Mouse (Mus musculus) liver, embryonic 11.5 days (tissue): Measurements from ENCODE around the gene Yy1. TPM values are rescaled to one million over a fixed set of nuclear protein-coding genes. Genes with fewer than 3 reads are reported as not detected.

Experiments used
- ATAC-seq: fragments of 200-750 bp; cut with Nextera tagmentation; replicated peaks from 2 replicates; pipeline ENCODE4 v1.8.0; 2017; ENCODE audit warnings: moderate number of reproducible peaks, mild to moderate bottlenecking, moderate TSS enrichment, moderate library complexity; ENCODE audit not compliant: low FRiP score
- DNase-seq: peaks from one replicate; pipeline ENCODE4 v3.0.0-alpha.2; 2017; ENCODE audit warnings: low spot score
- H3K27ac ChIP-seq: fragments of 300-500 bp; sonication (generic); 2 replicates; pipeline ENCODE4 v1.5.1; 2014; ENCODE audit warnings: mild to moderate bottlenecking, low read depth, low read length, control low read depth
- H3K27me3 ChIP-seq: fragments of 300-500 bp; sonication (generic); replicated peaks from 2 replicates; pipeline ENCODE4 v1.6.1; 2014; ENCODE audit warnings: low read length, mixed read lengths; ENCODE audit not compliant: control insufficient read depth, insufficient read depth
- H3K36me3 ChIP-seq: fragments of 300-500 bp; sonication (generic); 2 replicates; pipeline ENCODE4 v1.6.1; 2014; ENCODE audit warnings: mild to moderate bottlenecking, low read length, moderate library complexity, mixed read lengths; ENCODE audit not compliant: control insufficient read depth, insufficient read depth
- H3K4me1 ChIP-seq: fragments of 300-500 bp; sonication (generic); replicated peaks from 2 replicates; pipeline ENCODE4 v1.6.1; 2014; ENCODE audit warnings: low read length, mixed read lengths; ENCODE audit not compliant: control insufficient read depth, insufficient read depth
- H3K4me2 ChIP-seq: fragments of 300-500 bp; sonication (generic); 2 replicates; pipeline ENCODE4 v1.6.1; 2014; ENCODE audit warnings: mild to moderate bottlenecking, control low read depth, moderate library complexity
- H3K4me3 ChIP-seq: fragments of 300-500 bp; sonication (generic); 2 replicates; pipeline ENCODE4 v1.5.1; 2014; ENCODE audit warnings: low read depth, low read length, control low read depth
- H3K9ac ChIP-seq: fragments of 300-500 bp; sonication (generic); 2 replicates; pipeline ENCODE4 v1.6.1; 2014; ENCODE audit warnings: low read depth, low read length, control low read depth
- H3K9me3 ChIP-seq: fragments of 300-500 bp; sonication (generic); 2 replicates; pipeline ENCODE4 v1.6.1; 2016; ENCODE audit warnings: low read length, inconsistent platforms, mixed read lengths; ENCODE audit not compliant: control insufficient read depth
- WGBS: fragments of 180-500 bp; shearing (Covaris S2); extraction: QIAGEN DNeasy Blood & Tissue Kit; methylation state at CpG from one replicate; pipeline ENCODE4 v1.1.7; 2014; 5-methylcytosine and 5-hydroxymethylcytosine counted together
- polyA plus RNA-seq: library from polyadenylated mRNA; unstranded; fragments of >200 nt; fragmentation: Nextera tagmentation; extraction: Ambion mirVana; gene quantifications from 2 replicates; pipeline ENCODE4 v1.2.1, GENCODE M21; 2014

Yy1 gene
- polyA plus RNA-seq, 1 experiment from 2014 or later = 19.2 TPM

DNA sequence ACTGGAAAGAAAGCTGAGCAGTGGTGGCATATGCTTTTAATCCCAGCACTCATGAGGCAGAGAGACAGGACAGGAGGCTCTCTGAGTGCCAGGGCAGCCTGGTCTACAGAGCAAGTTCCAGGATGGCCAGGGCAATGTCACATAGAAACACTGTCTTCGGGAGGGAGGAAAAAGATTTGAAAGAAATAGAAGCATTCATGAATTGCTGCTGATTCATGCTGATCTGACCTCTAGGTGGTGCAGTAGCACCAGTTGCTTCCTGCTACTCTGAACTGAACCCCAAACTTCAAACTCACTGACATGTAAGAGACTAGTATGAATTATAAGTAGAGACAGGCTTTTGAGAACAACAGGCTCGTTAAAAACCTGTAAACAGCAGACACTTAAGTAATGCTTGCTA, 18.4 kb downstream of the Yy1 start:
- DNase-seq (no peak), ATAC-seq (0 out of 2 replicates have a peak, but pooled peaks have one; percentile 42)
- no peak overlapping the region for H3K4me2 ChIP-seq
- no peak overlapping the region for H3K9ac ChIP-seq
- H3K4me1 ChIP-seq = peaks cover 19% of the 10 kb centered on the region
- WGBS = 60% methylated on average over 2 of the region's 2 CpGs
- H3K36me3 ChIP-seq = peaks cover 33% of the 10 kb centered on the region
- no peaks in the 10 kb centered on the region for H3K27me3 ChIP-seq
- no peak overlapping the region for H3K27ac ChIP-seq
- no peak overlapping the region for H3K4me3 ChIP-seq
- H3K9me3 ChIP-seq = no peaks in the 10 kb centered on the region

DNA sequence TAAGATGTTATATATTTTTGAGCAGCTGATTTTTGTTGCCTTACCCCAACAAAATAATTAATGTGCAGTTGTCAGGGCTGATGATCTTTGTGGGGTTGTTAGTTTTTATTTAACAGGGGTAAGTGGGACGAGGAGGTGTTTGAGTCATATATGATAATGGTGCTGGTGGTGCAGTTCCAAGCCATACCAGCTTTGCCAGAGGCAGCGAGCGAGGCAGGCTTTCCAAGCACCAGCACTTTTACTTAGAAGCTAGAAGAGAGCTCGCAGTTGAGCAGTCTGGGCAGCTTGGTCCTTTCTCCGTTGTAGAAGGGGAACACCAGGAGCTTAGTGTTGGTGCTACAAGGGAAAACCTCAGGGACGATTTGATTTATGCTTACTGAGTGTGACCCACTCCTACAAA, 19.7 kb downstream of the Yy1 start:
- 90% methylated on average over 6 of the region's 6 CpGs for WGBS

DNA sequence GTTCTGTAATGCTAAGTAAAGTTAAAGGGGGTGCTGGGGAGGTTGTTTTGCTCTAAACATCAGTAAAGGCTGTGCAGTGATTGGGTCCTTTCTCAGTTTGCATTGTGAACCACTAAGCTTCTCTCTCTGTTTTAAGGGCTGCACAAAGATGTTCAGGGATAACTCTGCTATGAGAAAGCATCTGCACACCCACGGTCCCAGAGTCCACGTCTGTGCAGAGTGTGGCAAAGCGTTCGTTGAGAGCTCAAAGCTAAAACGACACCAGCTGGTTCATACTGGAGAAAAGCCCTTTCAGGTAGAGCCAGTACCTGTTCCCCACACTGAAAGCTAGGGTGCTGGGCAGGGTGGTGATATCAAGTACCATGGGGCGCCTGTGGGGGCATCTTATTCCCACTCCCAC, 21.7 kb downstream of the Yy1 start:
- Histone ChIP-seq H3K36me3 (peaks cover 35% of the 10 kb centered on the region), H3K9me3 (no peaks in the 10 kb centered on the region), H3K4me1 (peaks cover 11% of the 10 kb centered on the region), H3K27me3 (no peaks in the 10 kb centered on the region), H3K9ac (no peak overlapping the region), H3K4me2 (no peak overlapping the region), H3K27ac (no peak overlapping the region), H3K4me3 (no peak overlapping the region)
- DNase-seq (no peak), ATAC-seq (no peak)
- WGBS = 91% methylated on average over 6 of the region's 6 CpGs

More for the DNA sequence above, 19.7 kb downstream of the Yy1 start:
- ATAC-seq = no peak
- Histone ChIP-seq H3K9ac (no peak overlapping the region), H3K27ac (no peak overlapping the region), H3K36me3 (peaks cover 34% of the 10 kb centered on the region), H3K9me3 (no peaks in the 10 kb centered on the region), H3K4me1 (peaks cover 19% of the 10 kb centered on the region), H3K4me3 (no peak overlapping the region), H3K27me3 (no peaks in the 10 kb centered on the region), H3K4me2 (no peak overlapping the region)
- DNase-seq = no peak

- ATAC-seq (no peak), DNase-seq (no peak)
- Histone ChIP-seq H3K36me3 (peaks cover 34% of the 10 kb centered on the region), H3K9me3 (no peaks in the 10 kb centered on the region), H3K27ac (no peak overlapping the region), H3K27me3 (no peaks in the 10 kb centered on the region), H3K4me2 (no peak overlapping the region), H3K4me3 (no peak overlapping the region), H3K4me1 (no peaks in the 10 kb centered on the region; the same call in 1 of the 2 replicates), H3K9ac (no peak overlapping the region)
- WGBS = 86% methylated on average over 11 of the region's 11 CpGs
These were observed 23.8 kb downstream of the Yy1 start for GRCm38 (mm10) chr12:108816569-108816968.

DNA sequence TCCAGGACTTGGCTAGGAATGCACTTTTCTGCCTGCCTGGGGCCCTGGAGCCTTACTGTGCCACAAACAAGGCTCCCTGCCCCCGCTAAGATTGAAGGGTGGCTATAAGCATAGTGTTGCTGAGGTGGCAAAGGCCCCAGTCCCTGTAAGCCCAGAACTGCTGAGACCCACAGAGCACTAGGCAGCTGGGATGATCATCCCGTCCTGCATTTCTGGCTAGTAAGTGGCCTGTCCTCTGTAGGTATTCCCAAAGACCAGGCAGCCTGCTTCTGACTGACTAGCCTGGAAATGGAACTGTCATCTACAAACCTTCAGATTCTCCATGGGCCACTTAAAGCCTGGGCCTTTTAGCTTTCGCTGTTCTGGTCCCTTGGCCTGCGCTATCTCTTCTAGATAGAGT, 27.7 kb downstream of the Yy1 start:
- Histone ChIP-seq H3K9ac (no peak overlapping the region), H3K27ac (no peak overlapping the region), H3K9me3 (no peaks in the 10 kb centered on the region), H3K36me3 (peaks cover 18% of the 10 kb centered on the region), H3K4me1 (no peaks in the 10 kb centered on the region), H3K27me3 (no peaks in the 10 kb centered on the region), H3K4me2 (no peak overlapping the region), H3K4me3 (no peak overlapping the region)
- no peak for ATAC-seq
- WGBS = 89% methylated on average over 4 of the region's 4 CpGs
- no peak for DNase-seq

- Histone ChIP-seq H3K27ac (no peak overlapping the region), H3K4me2 (no peak overlapping the region), H3K36me3 (peaks cover 9% of the 10 kb centered on the region; the same call in 1 of the 2 replicates), H3K9me3 (no peaks in the 10 kb centered on the region), H3K4me1 (no peaks in the 10 kb centered on the region), H3K9ac (no peak overlapping the region), H3K27me3 (no peaks in the 10 kb centered on the region), H3K4me3 (no peak overlapping the region)
- ATAC-seq = no peak
- DNase-seq = no peak
- 79% methylated on average over 8 of the region's 8 CpGs for WGBS
These were observed 30.3 kb downstream of the Yy1 start for GRCm38 (mm10) chr12:108823036-108823435.

DNA sequence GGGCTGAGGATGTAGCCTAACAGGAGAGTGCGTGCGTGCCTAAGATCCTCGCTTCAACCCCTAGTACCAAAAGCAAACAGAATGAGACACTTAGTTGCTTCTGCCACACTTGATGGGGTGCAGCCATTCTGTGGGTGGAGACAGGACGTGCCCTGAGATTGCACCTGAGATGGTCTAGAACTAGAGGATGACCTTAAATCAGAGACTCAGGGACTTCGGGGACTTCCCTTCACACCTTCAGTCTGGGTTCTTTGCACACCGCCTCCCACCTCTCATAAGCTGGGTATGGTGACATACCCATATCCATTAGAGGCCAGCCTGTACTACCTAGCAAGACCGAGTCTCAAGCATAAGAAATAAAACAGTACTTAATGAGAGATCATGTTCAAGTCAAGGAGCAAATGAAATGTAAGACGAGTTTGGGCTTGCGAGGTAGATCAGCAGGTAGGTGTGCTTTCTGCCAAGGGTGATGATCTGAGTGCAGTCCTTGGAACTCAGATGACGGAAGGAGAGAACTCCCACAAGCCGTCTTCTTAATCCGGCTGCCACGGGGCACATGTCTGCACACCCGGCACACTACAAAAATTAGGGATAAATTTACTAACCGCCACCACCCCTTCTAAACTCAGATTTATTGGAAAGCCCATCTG, 31.6 kb downstream of the Yy1 start:
- Histone ChIP-seq H3K27me3 (no peaks in the 10 kb centered on the region), H3K9ac (no peak overlapping the region), H3K4me3 (no peak overlapping the region), H3K36me3 (0 out of 2 replicates have a peak, but pooled peaks cover 5% of the 10 kb centered on the region), H3K4me1 (no peaks in the 10 kb centered on the region), H3K4me2 (no peak overlapping the region), H3K9me3 (no peaks in the 10 kb centered on the region), H3K27ac (no peak overlapping the region)
- ATAC-seq = no peak
- WGBS = 89% methylated on average over 15 of the region's 15 CpGs
- no peak for DNase-seq

GRCm38 (mm10) chr12:108825561-108826224, 32.9 kb downstream of the Yy1 start:
- no peak for ATAC-seq
- H3K9ac ChIP-seq = no peak overlapping the region
- H3K4me2 ChIP-seq = no peak overlapping the region
- H3K4me3 ChIP-seq = no peak overlapping the region
- no peak overlapping the region for H3K27ac ChIP-seq
- no peaks in the 10 kb centered on the region for H3K4me1 ChIP-seq
- no peak for DNase-seq
- H3K36me3 ChIP-seq = 0 out of 2 replicates have a peak, but pooled peaks cover 3% of the 10 kb centered on the region
- H3K27me3 ChIP-seq = no peaks in the 10 kb centered on the region
- H3K9me3 ChIP-seq = no peaks in the 10 kb centered on the region
- 94% methylated on average over 13 of the region's 13 CpGs for WGBS
